Mouse (Mus musculus) neural tube, embryonic 10.5 days (tissue): ENCODE measurements around the gene Stap2.

ENCODE experiments used
- DNase-seq: peaks from one replicate; pipeline ENCODE4 v3.0.0-alpha.2; 2017; ENCODE audit warnings: low spot score; ENCODE audit errors: extremely low spot score

Gene Stap2

GRCm38 (mm10) chr17:56005415-56006061, at the start of gene Stap2, which contains the start of gene Mpnd:
Stap2 (minus strand) TSS chr17:56005584.
Mpnd (plus strand) TSS chr17:56005711.
- DNase-seq = no peak

DNA sequence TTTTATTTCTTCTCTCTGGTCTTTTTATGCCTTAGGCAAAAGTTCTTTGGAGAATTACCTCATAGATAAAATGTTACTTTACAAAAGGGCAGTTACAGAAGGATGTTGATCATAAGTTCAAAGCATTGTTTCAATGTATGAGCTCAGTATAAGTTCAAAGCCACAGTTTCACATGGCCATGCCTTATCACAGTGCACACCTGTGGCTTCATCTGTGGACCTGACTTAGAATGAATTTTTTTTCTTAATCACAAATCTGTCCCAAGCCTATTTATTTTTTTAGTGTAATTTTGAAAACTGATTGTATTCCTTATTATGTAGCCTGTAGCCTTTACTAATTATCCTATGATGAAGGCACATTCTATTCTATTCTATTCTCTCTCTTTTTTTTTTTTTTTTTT, 49.6 kb upstream of the Stap2 start:
- DNase-seq = no peak

GRCm38 (mm10) chr17:56051369-56051768, 46.0 kb upstream of the Stap2 start:
- no peak for DNase-seq

DNA sequence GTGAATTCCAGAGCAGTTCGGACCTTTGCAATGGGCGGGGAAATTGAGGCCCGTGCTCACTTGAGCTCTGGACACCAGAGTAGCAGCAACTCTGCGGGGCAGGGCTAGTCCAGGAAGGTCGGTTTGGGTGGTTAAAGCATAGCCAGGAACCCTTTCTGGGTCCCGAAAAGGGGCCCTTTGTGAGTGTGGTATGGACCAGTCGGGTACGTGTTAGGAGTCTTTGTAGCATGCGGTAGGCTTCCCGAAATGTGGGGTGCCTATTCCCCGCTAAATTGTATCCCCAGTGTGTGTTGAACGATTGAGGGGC, 35.4 kb upstream of the Stap2 start:
- DNase-seq = no peak

GRCm38 (mm10) chr17:56040030-56040856, 34.9 kb upstream of the Stap2 start, which contains the start of gene Chaf1a:
Chaf1a (plus strand) TSS chr17:56040439.
- peak; percentile 95 for DNase-seq

DNA sequence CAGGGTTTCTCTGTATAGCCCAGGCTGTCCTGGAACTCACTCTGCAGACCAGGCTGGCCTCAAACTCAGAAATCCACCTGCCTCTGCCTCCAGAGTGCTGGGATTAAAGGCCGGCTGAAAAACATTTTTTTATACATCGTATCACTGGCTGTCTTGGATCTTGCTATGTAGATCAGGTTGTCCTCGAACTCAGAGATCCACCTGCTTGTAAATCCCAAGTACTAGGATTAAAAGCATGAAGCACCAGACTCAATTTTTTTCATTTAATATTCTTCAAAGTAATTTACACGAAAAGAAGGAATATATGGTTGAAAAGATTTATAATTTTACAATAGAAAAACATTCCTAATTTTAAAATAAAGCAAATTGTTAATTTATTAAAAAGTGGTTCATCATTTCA, 34.0 kb upstream of the Stap2 start:
- DNase-seq = no peak

GRCm38 (mm10) chr17:56038583-56039261, 33.3 kb upstream of the Stap2 start:
- no peak for DNase-seq

DNA sequence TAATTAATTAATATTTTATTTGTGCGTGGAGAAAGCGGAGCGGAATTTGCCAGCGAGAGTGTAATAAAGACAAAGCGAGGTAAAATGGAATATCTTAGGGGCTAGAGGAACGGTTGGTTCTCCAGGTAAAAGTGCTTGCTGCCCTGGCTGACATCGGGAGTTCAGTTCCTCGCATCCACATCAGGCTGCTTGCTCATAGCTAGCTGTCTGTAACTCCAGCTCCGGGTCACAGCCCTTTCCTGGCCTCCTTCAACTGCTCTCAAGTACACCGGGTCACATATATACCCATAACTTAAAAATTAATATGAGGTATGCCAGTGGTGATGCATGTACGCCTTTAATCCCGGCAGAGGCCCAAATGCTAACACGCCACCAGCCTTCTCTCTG, 31.5 kb upstream of the Stap2 start:
- no peak for DNase-seq

DNA sequence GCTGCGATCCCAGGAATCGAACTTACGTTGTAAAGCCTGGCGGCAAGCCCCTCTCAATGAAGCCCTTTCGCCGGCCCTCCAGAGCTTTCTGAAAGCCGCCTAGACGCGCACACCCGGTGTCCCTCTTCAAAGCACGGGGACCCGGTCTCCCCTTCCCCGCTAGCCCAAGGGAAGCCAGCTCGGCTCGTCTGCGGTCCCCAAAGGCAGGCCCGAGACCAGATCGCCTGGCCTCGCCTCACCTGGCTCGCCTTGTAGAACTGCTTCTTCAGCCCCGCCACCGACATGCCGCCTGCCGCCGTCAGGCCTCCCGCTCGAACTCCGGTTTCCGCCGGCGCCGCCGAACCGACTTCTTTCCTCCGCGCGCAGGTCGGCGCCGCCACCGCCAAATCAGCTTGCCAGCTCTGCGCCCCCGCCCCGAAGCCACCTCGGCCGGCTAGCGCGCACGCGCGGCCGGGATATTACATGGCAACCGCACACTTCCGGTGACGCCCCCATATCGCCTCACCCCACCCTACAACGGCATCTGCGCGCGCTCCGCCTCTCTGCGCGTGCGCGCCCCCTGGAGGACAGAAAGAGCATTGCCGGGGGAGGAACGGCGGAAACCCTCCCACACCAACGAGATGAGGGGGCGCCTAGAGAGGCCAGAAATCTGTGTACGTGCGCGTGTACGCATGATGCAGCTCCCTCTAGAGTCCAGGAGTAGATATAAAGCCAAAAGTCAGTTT, 31.0 kb upstream of the Stap2 start, which contains the start of gene Sh3gl1:
TSS of gene Sh3gl1 (minus strand) at position 460 of the 725 bp plus-strand sequence.
- DNase-seq = peak; percentile 100

- no peak for DNase-seq
These were observed 29.8 kb upstream of the Stap2 start for GRCm38 (mm10) chr17:56035216-56035615.

DNA sequence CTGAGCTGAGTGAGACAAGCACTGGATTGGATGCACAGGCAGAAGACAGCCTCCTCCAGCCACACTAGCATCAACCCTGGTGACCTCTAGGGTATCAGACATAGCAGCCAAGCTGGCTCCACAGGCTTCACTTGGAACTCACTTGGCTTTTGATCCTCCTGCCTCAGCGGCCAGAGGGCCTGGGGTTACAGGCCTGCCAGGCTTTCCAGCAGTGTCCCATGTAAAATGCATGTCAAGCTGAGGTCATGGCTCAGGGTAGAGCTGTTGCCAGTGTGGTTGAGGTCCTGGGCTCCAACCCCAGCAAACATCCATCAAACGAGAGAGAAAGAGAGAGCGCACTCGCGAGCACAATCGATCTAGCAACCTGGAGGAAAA, 29.3 kb upstream of the Stap2 start:
- no peak for DNase-seq

DNA sequence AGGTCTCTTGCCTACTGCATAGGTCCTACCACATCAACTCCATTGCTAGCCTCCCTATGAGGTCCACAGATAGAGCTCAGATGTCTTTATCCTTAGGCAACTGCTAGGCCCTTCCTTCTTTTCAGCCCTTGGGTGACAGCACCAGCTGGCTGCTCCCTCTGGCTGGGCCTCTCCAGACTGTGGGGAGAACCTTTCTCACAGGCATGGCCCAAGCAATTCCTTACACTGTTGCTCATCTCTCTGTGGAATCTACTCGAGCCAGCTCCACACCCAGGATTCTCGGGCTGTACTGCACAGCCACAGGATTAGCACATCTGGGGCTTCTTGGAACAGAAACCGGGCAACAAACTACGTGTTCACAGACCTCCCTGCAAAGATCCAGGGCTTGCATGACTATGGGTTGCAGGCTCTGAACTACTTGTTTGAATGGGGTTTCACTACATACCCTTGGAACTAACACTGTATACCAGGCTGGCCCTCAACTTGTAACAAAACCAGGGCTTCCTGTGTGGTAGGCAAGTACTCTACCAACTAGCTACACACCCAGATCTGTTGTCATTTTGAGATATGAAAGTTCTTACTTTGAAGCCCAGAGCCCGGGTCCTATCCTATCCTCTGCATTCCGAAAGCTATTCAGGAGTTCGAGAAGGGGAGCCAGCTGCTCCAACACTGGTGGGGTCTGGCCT, 28.8 kb upstream of the Stap2 start:
- DNase-seq = no peak

DNA sequence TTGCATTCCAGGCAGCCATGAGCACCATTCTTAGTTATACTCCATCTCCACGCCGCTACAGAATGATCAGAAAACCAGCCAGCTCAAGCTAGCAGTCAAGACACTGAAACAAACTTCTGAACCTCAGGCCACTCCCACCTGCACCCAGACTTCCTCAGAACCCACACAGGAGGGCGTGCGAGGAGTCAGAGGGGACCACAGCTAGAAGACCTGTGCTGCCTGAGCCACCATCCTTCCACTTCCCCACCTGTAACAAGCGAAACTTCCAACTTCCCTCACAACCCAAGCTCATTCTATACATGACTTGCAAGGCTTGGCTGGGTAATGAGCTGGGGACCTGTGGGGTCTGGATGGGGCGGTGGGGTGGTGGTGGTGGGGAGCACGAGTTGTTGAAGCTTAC, 27.4 kb upstream of the Stap2 start:
- DNase-seq = no peak

DNA sequence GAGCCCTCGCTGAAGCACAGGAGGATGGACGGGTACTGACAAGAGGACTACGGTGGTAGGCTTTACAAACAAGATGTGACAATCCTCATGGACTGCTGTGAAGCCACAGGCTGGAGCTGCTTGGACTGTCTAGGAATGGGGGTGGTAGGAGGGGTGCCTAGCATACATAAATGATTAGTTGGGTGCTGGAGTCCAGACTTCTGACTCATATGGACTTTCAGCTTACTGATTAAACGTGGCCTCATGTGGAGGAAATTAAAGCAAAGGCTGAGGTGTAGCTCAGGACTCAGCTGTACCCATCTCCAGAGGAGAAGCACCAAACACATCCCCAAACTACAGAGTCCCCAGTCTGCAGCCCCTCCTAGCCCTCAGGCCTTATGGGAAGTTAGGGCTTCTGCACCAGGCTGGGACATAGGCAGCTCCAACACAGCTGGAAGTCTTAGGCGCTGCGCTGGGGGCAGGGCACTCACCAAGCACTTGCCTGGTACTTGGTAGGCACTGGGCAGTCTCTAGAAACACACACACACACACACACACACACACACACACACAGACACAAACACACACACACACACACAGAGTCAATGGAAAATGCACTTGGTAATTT, 26.8 kb upstream of the Stap2 start:
- DNase-seq = no peak

DNA sequence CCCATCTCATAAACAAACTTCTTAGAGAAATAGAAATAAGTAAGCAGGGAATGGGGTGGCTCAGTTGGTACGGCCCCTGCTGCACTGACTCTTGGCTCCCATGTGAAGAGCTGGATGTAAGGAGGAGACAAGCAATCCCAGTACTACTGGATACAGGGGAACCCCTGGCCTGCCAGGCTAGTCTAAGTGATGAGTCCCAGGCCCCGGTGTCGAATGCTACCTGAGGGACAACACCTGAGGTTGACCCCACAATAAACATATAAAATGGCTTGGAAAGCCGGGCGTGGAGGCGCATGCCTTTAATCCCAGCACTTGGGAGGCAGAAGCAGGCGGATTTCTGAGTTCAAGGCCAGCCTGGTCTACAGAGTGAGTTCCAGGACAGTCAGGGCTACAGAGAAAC, 26.0 kb upstream of the Stap2 start:
- no peak for DNase-seq

- DNase-seq = no peak
These were observed 25.5 kb upstream of the Stap2 start for GRCm38 (mm10) chr17:56030919-56031318.

- DNase-seq = no peak
These were observed 25.0 kb upstream of the Stap2 start for GRCm38 (mm10) chr17:56030238-56030870.

DNA sequence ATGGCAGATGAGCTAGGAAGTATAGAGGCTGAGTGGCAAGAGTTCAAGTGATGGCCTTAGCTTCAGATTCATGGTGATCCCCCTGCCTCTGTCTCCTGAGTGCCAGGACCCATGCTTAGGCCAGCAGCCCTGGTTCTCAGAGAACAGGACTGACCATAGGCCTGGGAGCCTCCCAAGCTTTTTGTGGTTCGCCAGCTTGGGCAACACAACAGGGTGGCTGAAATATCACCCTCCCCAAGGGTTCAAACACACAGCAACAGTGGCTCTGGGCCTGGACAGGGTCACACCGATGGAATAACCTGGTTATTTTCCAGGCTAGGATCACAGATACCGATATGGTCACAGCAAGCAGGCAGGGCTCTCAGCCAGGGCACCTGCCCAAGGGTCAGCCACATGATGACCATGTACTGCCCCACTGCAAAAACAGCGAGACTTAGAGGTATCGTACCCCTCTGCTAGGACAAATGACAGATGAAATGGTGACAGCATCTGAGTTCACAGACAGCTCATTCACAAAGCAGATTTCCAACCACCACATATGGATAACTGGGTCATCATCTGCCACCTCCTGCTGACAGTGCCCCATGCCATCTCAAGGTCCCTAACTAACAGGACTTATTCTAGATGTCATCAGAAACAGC, 22.5 kb upstream of the Stap2 start:
- DNase-seq = no peak

GRCm38 (mm10) chr17:56026881-56027280, 21.5 kb upstream of the Stap2 start:
- DNase-seq = no peak

GRCm38 (mm10) chr17:56026303-56026702, 20.9 kb upstream of the Stap2 start:
- DNase-seq = no peak
